Mouse (Mus musculus) kidney, adult 2 months (tissue): ENCODE measurements around the gene Pik3c2b.

Source experiments
- CTCF ChIP-seq: fragments of 200-500 bp; conservative IDR thresholded peaks from 2 replicates; pipeline ENCODE4 v1.5.1; 2011; ENCODE audit warnings: low read depth, mild to moderate bottlenecking, control low read depth, low read length, moderate library complexity, mixed read lengths; ENCODE audit not compliant: insufficient read depth, insufficient read length
- POLR2A ChIP-seq: fragments of 200-500 bp; IDR thresholded peaks from one replicate; pipeline ENCODE4 v1.6.1; 2011; ENCODE audit warnings: low read depth, low read length, control low read depth

GRCm38 (mm10) chr1:133131561-133131905 is 86.1 kb downstream of the Pik3c2b start:
- TF ChIP-seq POLR2A (no peak), CTCF (no peak)
